In the genomic region with DNA sequence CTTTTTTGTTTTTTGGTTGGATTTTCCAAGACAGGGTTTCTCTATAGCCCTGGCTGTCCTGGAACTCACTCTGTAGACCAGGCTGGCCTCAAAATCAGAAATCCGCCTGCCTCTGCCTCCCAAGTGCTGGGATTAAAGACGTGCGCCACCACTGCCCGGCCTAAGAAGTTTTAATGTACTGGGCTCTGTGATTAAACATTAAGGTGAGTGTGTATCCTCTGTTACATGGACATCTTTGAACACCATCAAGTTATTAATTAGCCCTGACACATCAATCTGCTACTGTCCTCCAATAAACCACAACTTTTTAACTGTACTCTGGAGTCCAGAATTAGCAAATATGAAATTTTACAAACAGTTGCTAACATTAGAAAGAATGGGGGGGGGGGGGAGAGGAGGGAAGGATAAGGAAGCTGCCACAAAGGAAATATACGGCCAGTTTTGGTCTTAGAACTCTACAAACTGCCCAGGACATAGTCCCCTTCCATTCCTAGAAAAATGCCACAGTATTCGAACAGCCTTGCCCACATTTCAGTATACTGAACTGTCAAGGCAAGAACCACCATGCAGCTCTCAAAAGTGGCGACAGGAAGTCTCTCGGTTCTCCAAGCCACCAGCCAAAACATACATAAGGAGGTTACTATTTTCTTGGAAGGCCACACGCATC, we compare ENCODE assay signal across 7 mouse cellular contexts. TPM values are rescaled to one million over a fixed set of nuclear protein-coding genes. Genes with fewer than 3 reads are reported as not detected.
DNase-seq lines count a peak whose midpoint lies in the region; ATAC-seq and TF ChIP-seq lines count a peak whose summit lies in the region.

No protein-coding gene starts in this region.

- intact Hi-C loops in left cerebral cortex, adult 2 months (cut with DNase I), result loop anchor here (1.0 kb wide), 1 partner anchor 88 kb away; a partner anchor contains a TSS

- WGBS in embryonic facial prominence, embryonic 13.5 days, result 62% methylated on average over 9 of the region's 9 CpGs
- 77% methylated on average over 9 of the region's 9 CpGs for WGBS in hindbrain, embryonic 15.5 days
- WGBS in midbrain, embryonic 15.5 days, result 74% methylated on average over 9 of the region's 9 CpGs

- H3K4me1 ChIP-seq in embryonic facial prominence, embryonic 13.5 days, result 0 out of 2 replicates have a peak, but pooled peaks cover 3% of the 10 kb centered on the region
- peaks cover 18% of the 10 kb centered on the region; the same call in 1 of the 2 replicates for H3K4me1 ChIP-seq in hindbrain, embryonic 15.5 days (replicated peaks)
- peaks cover 8% of the 10 kb centered on the region; the same call in 1 of the 2 replicates for H3K4me1 ChIP-seq in midbrain, embryonic 15.5 days

- H3K4me2 ChIP-seq in embryonic facial prominence, embryonic 13.5 days, result peak overlapping the region; percentile 74
- H3K4me2 ChIP-seq in hindbrain, embryonic 15.5 days, result peak overlapping the region; percentile 85
- 0 out of 2 replicates have a peak overlapping the region, but pooled peaks have one; percentile 89 for H3K4me2 ChIP-seq in midbrain, embryonic 15.5 days

- no peaks in the 10 kb centered on the region for H3K9me3 ChIP-seq in embryonic facial prominence, embryonic 13.5 days
- H3K9me3 ChIP-seq in hindbrain, embryonic 15.5 days, result no peaks in the 10 kb centered on the region
- H3K9me3 ChIP-seq in midbrain, embryonic 15.5 days, result no peaks in the 10 kb centered on the region

- no peak for ATAC-seq in embryonic facial prominence, embryonic 13.5 days (ENCODE audit: insufficient number of reproducible peaks, insufficient read depth, low FRiP score, low TSS enrichment, low read depth)
- ATAC-seq in hindbrain, embryonic 15.5 days (ENCODE audit: low FRiP score, low read depth), result no peak
- no peak for ATAC-seq in midbrain, embryonic 15.5 days (replicated peaks)

- H3K27ac ChIP-seq in left cerebral cortex, adult 2 months, result peak overlapping the region; percentile 60; the same call in 1 of the 2 replicates
- no peak overlapping the region for H3K27ac ChIP-seq in embryonic facial prominence, embryonic 13.5 days
- no peak overlapping the region for H3K27ac ChIP-seq in hindbrain, embryonic 15.5 days (replicated peaks)
- no peak overlapping the region for H3K27ac ChIP-seq in midbrain, embryonic 15.5 days

- no peak for DNase-seq in left cerebral cortex, adult 2 months (ENCODE audit: extremely low spot score in 1 of 2, low spot score in 2 of 2)
- DNase-seq in left cerebral cortex, adult 18-20 months (ENCODE audit: low spot score in 2 of 2), result no peak
- DNase-seq in layer of hippocampus, postnatal 36 days, result no peak
- DNase-seq in ovary, postnatal 10 days (ENCODE audit: low spot score), result no peak

- H3K27me3 ChIP-seq in embryonic facial prominence, embryonic 13.5 days, result no peaks in the 10 kb centered on the region
- H3K27me3 ChIP-seq in hindbrain, embryonic 15.5 days, result no peaks in the 10 kb centered on the region
- no peaks in the 10 kb centered on the region for H3K27me3 ChIP-seq in midbrain, embryonic 15.5 days (replicated peaks)

- H3K4me3 ChIP-seq in left cerebral cortex, adult 2 months, result peak overlapping the region; percentile 76
- peak overlapping the region; percentile 87 for H3K4me3 ChIP-seq in embryonic facial prominence, embryonic 13.5 days
- H3K4me3 ChIP-seq in hindbrain, embryonic 15.5 days, result no peak overlapping the region
- H3K4me3 ChIP-seq in midbrain, embryonic 15.5 days, result peak overlapping the region; percentile 86; the same call in 1 of the 2 replicates

- no peaks in the 10 kb centered on the region for H3K36me3 ChIP-seq in embryonic facial prominence, embryonic 13.5 days
- no peaks in the 10 kb centered on the region for H3K36me3 ChIP-seq in hindbrain, embryonic 15.5 days
- no peaks in the 10 kb centered on the region for H3K36me3 ChIP-seq in midbrain, embryonic 15.5 days (replicated peaks)

- no peak overlapping the region for H3K9ac ChIP-seq in embryonic facial prominence, embryonic 13.5 days
- no peak overlapping the region for H3K9ac ChIP-seq in hindbrain, embryonic 15.5 days
- H3K9ac ChIP-seq in midbrain, embryonic 15.5 days, result no peak overlapping the region

- no peak for TF ChIP-seq CTCF in left cerebral cortex, adult 2 months (IDR thresholded peaks at IDR 0.05)

RNA-seq across cellular contexts. Expression of a gene that starts 1.4 kb away (rescaled TPM):
- 1 to 10 TPM; 8.8 to 9.1 TPM for total RNA-seq in left cerebral cortex, adult 2 months (2021)
- 10 to 100 TPM; 11.1 to 11.2 TPM for total RNA-seq in left cerebral cortex, adult 18-20 months (2021)
- 10.2 and 11.5 TPM in 2 replicates for polyA plus RNA-seq in embryonic facial prominence, embryonic 13.5 days (2015; fragmentation: Nextera tagmentation; extraction: Ambion mirVana)
- polyA plus RNA-seq in hindbrain, embryonic 15.5 days (2015; fragmentation: Nextera tagmentation; extraction: Ambion mirVana), result 4.1 and 4.2 TPM in 2 replicates
- polyA plus RNA-seq in midbrain, embryonic 15.5 days (2015; fragmentation: Nextera tagmentation; extraction: Ambion mirVana), result 4.1 and 4.6 TPM in 2 replicates
- total RNA-seq in layer of hippocampus, postnatal 36 days (2021), result 10 to 100 TPM; 10.7 to 11.7 TPM

RNA-seq across cellular contexts. Expression of a gene that starts 20.8 kb away (rescaled TPM):
- total RNA-seq in left cerebral cortex, adult 2 months (2021), result 10 to 100 TPM; 16.9 to 19.8 TPM
- 10 to 100 TPM; 17.5 to 21.0 TPM for total RNA-seq in left cerebral cortex, adult 18-20 months (2021)
- 11.7 and 12.9 TPM in 2 replicates for polyA plus RNA-seq in embryonic facial prominence, embryonic 13.5 days (2015; fragmentation: Nextera tagmentation; extraction: Ambion mirVana)
- polyA plus RNA-seq in hindbrain, embryonic 15.5 days (2015; fragmentation: Nextera tagmentation; extraction: Ambion mirVana), result 10.7 and 12.3 TPM in 2 replicates
- 12.1 and 13.9 TPM in 2 replicates for polyA plus RNA-seq in midbrain, embryonic 15.5 days (2015; fragmentation: Nextera tagmentation; extraction: Ambion mirVana)
- 10 to 100 TPM; 14.1 to 15.7 TPM for total RNA-seq in layer of hippocampus, postnatal 36 days (2021)

RNA-seq across cellular contexts. Expression of a gene that starts 22.3 kb away (rescaled TPM):
- not detected for total RNA-seq in left cerebral cortex, adult 2 months (2021)
- total RNA-seq in left cerebral cortex, adult 18-20 months (2021), result not detected
- 0.15 and 0.32 TPM in 2 replicates for polyA plus RNA-seq in embryonic facial prominence, embryonic 13.5 days (2015; fragmentation: Nextera tagmentation; extraction: Ambion mirVana)
- 0.82 and 0.98 TPM in 2 replicates for polyA plus RNA-seq in hindbrain, embryonic 15.5 days (2015; fragmentation: Nextera tagmentation; extraction: Ambion mirVana)
- polyA plus RNA-seq in midbrain, embryonic 15.5 days (2015; fragmentation: Nextera tagmentation; extraction: Ambion mirVana), result 0.78 and 1.2 TPM in 2 replicates
- not detected for total RNA-seq in layer of hippocampus, postnatal 36 days (2021)

RNA-seq across cellular contexts. Expression of a gene that starts 38.6 kb away (rescaled TPM):
- 10 to 100 TPM; 41.0 to 45.8 TPM for total RNA-seq in left cerebral cortex, adult 2 months (2021)
- total RNA-seq in left cerebral cortex, adult 18-20 months (2021), result 10 to 100 TPM; 37.2 to 41.6 TPM
- polyA plus RNA-seq in embryonic facial prominence, embryonic 13.5 days (2015; fragmentation: Nextera tagmentation; extraction: Ambion mirVana), result 33.6 and 36.1 TPM in 2 replicates
- 33.1 and 34.4 TPM in 2 replicates for polyA plus RNA-seq in hindbrain, embryonic 15.5 days (2015; fragmentation: Nextera tagmentation; extraction: Ambion mirVana)
- polyA plus RNA-seq in midbrain, embryonic 15.5 days (2015; fragmentation: Nextera tagmentation; extraction: Ambion mirVana), result 33.8 and 36.8 TPM in 2 replicates
- total RNA-seq in layer of hippocampus, postnatal 36 days (2021), result 10 to 100 TPM; 44.6 to 49.0 TPM

RNA-seq across cellular contexts. Expression of a gene that starts 40.7 kb away (rescaled TPM):
- 1 to 10 TPM; 1.3 to 2.0 TPM for total RNA-seq in left cerebral cortex, adult 2 months (2021)
- 1 to 10 TPM in 1 of 2 experiments, under 1 TPM in 1; 1.00 to 1.5 TPM for total RNA-seq in left cerebral cortex, adult 18-20 months (2021)
- 5.7 and 8.6 TPM in 2 replicates for polyA plus RNA-seq in embryonic facial prominence, embryonic 13.5 days (2015; fragmentation: Nextera tagmentation; extraction: Ambion mirVana)
- 1.0 and 1.5 TPM in 2 replicates for polyA plus RNA-seq in hindbrain, embryonic 15.5 days (2015; fragmentation: Nextera tagmentation; extraction: Ambion mirVana)
- 1.3 and 2.0 TPM in 2 replicates for polyA plus RNA-seq in midbrain, embryonic 15.5 days (2015; fragmentation: Nextera tagmentation; extraction: Ambion mirVana)
- 1 to 10 TPM; 1.6 to 2.3 TPM for total RNA-seq in layer of hippocampus, postnatal 36 days (2021)
